Mouse (Mus musculus) heart, adult 18-20 months (tissue): ENCODE measurements around the gene Pcyox1. TPM values are rescaled to one million over a fixed set of nuclear protein-coding genes. Genes with fewer than 3 reads are reported as not detected.
"Not testable (repeated sequence)": the region's sequence is repeated elsewhere in the genome, so short reads cannot be mapped to it uniquely, and the experiment has no call there.

Experiments
- DNase-seq, 2 experiments: peaks; one replicate each; pipeline ENCODE4 v3.0.0; 2021 to 2022; ENCODE audit warnings: mixed read lengths in 1 of 2
- total RNA-seq, 2 experiments: library from RNA; stranded (reverse); gene quantifications; 2 replicates each; pipeline ENCODE4 v1.2.3; 2021

Pcyox1 gene
- total RNA-seq, 2 experiments from 2014 or later, result 81.9 to 86.8 TPM

DNA sequence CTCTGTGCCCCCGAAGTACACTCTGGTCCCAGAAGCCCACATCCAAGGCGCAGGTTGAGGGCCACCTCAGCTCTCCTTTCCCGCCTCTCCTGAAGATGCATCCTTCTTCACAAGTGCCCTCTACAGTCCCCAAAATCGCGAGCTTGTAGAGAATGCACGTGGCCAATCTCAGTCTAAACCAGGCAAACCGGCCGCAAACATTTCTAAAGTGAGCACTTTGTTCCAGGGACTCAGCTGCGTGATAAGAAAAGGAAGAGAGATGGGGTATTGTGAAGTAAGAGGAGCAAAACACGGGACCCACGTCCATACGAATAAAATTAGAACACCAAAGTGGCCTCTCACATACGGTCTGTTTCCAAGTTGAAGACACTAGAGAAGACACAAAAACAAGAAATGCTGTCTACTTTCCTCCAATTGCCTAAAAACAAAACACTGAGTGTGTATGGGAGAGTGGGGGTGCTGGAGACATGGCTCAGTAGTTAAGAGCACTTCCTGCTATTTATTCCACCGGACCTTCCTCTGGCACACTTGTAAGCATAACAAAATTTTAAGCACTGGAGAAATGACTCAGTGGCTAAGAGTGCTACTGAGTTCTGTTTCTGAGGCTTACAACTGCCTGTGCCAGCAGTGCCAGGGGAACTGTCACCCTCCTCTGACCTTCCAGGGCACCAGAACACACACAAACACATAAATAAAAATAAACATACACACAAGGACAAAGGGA lies 465 bp upstream of the Pcyox1 start:
- DNase-seq, result no peak

- DNase-seq, result no peak
Measured at GRCm38 (mm10) chr6:86395969-86396368, 985 bp downstream of the Pcyox1 start.

DNA sequence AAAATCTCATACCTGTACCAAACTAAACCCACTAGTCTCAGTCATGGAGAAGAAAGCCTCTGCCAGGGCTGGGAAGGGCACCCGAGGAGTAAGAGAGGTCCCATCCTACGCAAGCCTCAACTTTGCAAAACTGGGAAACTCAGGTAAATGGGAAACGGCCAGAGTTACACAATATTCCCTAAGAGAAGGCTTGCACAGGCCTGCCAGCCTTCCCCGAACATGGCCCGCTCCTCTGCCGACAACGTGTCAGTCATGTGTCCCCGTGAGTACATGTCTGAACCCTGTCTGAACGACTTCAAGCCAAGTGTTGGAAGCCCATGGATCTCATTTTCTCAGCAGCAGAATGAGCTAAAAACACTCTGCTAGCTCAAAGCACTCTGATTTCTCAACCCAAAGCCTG lies 1.9 kb downstream of the Pcyox1 start:
- no peak for DNase-seq

- no peak for DNase-seq
Measured at GRCm38 (mm10) chr6:86394078-86394720, 2.8 kb downstream of the Pcyox1 start.

- no peak for DNase-seq
Measured at GRCm38 (mm10) chr6:86393187-86393586, 3.8 kb downstream of the Pcyox1 start.

DNA sequence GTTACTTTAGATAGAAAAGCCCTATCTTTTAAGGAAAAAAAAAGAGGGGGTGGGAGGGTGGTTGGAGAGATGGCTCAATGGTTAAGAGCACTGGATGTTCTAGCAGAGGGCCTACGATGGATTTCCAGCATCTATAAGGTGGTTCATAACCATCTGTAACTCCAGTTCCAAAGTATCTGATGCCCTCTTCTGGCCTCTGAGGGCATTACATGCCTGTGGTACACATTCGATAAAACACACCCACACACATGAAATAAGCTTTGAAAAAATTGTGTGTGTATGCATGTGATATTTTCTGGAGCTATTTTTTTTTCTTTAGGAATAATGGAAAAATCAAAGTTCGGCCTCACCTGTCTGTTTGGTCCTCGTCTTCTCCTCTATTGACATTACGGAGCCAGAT lies 5.6 kb downstream of the Pcyox1 start:
- no peak for DNase-seq

GRCm38 (mm10) chr6:86388461-86388860 lies 8.5 kb downstream of the Pcyox1 start:
- no peak for DNase-seq

GRCm38 (mm10) chr6:86387313-86387712 lies 9.6 kb downstream of the Pcyox1 start:
- no peak for DNase-seq

DNA sequence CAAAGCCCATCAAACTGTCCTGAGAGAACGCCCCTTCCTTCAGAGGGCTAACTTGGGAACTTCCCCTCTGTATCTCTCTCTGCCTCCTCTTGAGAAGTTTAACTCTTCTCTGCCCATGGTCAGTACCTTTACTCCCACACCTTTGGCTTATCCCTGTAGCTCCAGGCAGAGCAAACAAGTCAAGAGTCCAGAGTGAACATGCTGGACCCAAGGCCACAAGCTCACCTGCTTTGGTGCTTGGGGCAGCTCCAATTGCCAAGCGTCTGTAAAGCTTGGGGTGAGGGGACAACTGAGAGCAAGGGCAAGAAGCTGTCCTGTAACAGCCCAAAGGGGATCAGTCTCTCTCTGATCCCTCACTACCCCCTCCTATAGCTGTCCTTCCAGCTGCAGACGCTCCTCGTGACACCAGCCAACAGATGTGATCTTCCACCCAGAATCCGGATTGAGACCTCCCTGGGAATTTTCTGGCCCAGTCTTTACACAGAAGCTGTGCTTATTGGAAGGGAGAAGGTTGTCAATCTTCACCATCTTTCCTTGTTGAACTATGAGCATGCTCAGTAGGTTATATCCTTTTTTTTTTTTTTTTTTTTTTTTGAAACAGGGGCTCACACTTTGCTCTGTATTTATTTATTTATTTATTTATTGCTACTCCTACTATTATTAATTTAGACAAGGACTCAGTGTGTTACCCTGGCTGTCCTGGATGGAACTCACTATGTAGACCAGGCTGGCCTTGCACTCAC lies 11.4 kb downstream of the Pcyox1 start:
- DNase-seq, result no peak

DNA sequence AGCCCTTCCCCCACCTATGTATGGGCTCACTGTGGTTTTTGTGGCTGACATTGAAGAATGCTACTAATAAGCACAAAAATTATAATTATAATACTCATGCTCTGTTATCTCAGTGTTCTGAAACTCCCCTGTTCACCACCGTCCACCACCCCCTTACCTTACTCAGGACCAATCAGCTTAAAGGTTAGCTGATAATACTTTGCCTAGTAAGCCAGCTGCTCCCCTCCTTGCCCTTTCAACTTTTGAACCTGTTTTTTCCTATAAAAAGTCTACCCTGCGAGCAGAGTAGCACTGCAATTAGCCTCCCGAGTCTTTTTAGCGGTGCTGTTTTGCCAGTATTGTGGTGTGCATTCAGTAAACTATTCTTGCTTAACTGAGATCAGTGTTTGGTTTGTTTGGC lies 12.3 kb downstream of the Pcyox1 start:
- DNase-seq, result no peak

DNA sequence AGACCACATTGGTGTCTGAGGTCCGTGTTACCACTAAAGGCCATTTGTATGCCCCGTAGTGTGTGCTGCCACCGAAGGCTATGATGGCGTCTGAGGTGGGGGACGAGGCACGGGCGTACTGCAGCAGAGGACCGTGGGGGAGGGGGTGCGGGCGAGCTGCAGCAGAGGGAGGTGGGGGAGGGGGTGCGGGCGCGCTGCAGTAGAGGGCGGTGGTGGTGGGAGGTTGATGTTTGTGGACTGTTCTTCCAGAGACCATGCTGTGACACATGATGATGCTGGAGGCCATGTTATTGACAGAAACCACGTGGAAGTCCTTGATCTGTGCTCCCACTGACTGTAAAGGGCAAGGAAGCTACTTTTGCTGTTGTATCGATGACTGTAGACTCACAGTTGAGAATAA lies 13.6 kb downstream of the Pcyox1 start:
- no peak for DNase-seq

- no peak for DNase-seq
Measured at GRCm38 (mm10) chr6:86382551-86382950, 14.4 kb downstream of the Pcyox1 start.

DNA sequence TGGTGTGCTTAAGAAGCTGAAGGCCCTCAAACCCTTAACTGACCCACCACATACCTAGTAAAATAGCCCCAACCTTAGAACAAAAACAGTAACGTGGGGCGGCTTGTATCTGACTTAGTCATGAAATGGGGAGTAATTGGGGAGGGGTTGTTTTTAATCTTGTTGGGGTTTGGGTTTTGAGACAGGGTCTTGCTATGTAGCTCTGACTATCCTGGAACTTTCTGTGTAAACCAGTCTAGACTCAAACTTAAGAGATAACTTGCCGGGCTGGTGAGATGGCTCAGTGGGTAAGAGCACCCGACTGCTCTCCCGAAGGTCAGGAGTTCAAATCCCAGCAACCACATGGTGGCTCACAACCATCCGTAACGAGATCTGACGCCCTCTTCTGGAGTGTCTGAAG lies 16.8 kb downstream of the Pcyox1 start:
- DNase-seq, result not testable (repeated sequence)

DNA sequence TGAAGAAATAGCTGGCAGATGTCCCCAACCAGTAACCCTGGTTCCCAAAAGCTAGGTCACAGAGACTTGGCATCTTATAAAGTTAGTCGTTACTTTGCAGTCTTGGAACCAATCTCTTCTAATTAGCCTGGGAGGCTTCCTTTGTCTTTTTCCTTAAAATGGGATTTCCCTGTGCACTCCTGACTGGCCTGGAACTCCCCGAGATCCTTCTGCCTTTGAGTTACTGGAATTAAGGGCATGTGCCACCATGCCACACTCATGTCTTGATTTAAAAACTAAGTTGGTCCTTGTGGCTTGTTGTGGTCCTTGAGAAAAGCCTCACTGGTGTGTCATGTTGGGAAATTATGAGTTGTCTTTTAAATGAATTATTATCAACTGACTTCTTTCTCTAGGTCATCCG lies 18.6 kb downstream of the Pcyox1 start:
- no peak for DNase-seq

DNA sequence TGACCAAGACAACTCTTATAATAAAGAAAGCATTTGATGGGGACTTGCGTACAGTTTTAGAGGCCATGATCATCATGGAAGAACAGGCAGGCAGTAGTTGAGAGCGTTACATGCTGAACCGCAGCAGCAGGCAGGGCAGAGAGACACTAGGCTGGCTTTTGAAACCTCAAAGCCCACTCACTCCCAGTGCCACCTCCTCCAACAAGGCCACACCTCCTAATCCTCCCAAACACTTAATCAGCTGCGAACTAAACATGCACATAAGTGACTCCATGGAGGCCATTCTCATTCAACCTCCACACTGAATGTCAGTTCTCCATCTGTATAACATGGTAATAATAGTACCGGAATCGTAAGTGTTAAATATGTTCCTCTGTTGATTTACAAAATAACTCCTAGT lies 23.4 kb downstream of the Pcyox1 start:
- no peak for DNase-seq

GRCm38 (mm10) chr6:86371950-86372516 lies 24.9 kb downstream of the Pcyox1 start:
- no peak for DNase-seq

DNA sequence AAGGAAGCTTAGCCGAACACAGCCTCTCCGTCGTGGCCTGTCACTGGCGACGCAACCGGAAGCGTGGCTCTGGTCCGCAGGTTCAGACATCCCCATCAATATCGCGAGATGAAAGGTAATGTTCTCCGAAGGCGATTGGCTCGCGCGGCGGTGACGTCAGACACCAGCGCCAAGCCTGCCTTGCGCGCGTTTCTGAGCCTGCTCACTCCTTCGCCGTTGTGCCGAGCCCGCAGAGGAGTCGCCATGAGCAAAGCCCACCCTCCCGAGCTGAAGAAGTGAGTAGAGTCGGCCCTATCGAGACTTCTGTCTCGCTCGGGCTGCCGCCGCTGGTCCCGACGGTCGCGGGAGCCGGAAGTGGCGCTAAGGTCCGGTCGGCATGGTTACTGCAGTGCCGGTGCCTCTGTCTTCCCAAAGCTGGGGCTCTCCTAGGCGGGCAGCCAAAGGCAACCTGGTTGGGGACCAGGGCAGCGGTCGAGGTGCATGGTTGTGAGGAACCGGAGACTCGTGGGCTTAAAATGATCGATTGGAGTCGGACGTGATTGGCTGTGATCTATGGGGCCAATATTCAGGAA lies 25.5 kb downstream of the Pcyox1 start:
- DNase-seq, result peak; percentile 97

GRCm38 (mm10) chr6:86370764-86371339 lies 26.1 kb downstream of the Pcyox1 start, which contains the start of gene Snrpg:
Gene Snrpg, plus strand, starts transcription at chr6:86371304.
- DNase-seq, result no peak

GRCm38 (mm10) chr6:86370093-86370713 lies 26.8 kb downstream of the Pcyox1 start:
- DNase-seq, result no peak

GRCm38 (mm10) chr6:86368479-86368878 lies 28.5 kb downstream of the Pcyox1 start:
- no peak for DNase-seq

- DNase-seq, result no peak
Measured at GRCm38 (mm10) chr6:86366853-86367249, 30.1 kb downstream of the Pcyox1 start.
